Mouse (Mus musculus) E14TG2a.4 (cell line): ENCODE results near the gene Vmp1.

Source experiments
- CTCF ChIP-seq: conservative IDR thresholded peaks from 2 replicates; pipeline ENCODE4 v1.5.1; 2014; ENCODE audit warnings: low read length
- NANOG ChIP-seq: IDR thresholded peaks from 2 replicates; pipeline ENCODE4 v1.6.1; 2014; ENCODE audit warnings: borderline replicate concordance, low read length, mixed read lengths
- POU5F1 ChIP-seq: IDR thresholded peaks from 2 replicates; pipeline ENCODE4 v1.6.1; 2014; ENCODE audit warnings: low read length, borderline replicate concordance

DNA sequence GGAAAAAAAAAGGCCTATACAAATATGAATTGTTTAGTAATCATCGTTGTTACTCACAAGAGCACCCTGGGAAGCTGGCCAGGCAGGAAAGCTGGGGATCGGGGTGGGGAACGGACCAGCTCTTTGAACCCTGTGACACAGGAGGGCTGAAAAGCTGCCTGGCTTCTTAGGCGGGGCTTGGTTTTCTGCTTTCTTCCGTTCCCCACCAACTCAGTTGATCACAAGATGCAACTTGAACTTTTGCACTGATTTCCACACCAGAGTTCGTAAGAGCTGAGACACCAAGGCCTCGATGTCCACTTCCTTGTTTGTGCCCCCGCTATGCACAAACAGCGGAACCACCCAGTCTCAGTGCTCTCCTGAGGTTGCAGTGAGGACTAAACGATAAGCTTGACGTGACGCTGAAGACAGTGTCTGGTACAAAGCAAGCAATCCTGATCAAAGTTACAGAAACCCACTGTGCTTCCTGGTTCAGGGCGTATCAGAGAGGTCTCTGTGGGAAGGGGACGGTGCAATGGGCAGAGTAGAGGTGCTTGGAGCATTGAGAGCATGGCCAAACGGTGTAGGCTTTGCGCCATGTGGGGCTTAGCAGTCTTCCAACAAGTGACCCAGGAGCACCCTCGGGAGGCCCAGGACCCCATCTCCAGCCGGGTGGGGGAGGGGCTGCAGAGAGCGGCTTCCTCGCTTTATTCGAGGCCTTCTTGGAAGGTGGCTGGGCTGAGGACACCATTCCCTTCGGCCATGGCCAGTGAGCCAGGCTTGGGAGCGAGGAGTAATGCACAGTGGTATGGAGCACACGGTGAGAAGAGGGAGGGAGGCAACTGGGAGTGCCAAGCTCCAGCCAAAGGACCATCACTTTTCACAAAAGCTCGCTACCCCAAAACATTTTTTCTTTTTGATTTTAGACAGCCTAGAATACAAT, 104.6 kb downstream of the Vmp1 start:
- no peak for TF ChIP-seq CTCF
- TF ChIP-seq NANOG = no peak
- no peak for TF ChIP-seq POU5F1
